Mouse (Mus musculus): ENCODE data around the gene Dhx38.
A peak's percentile ranks its signal among the peaks of the same experiment; 100 is the strongest.

Dhx38 gene

DNA sequence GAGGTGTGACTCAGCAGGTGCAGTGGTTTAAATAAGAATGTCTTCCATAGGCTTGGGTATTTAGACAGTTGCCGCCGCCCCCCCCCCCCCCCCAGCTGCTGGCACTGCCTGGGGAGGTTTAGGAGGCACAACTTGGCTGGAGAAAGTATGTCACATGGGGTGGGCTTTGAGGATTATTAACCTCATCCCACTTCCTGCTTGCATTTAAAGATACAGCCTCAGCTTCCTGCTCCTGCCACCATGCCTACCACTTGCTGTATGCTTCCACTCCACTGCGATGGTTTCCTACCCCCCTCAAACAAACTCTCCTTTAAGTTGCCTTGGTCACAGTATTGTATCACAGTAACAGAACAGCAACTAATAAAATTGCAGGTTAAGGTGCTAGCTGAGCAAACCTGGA, 21.6 kb downstream of the Dhx38 start:
- DNase-seq (ENCODE audit: low spot score), result no peak

DNA sequence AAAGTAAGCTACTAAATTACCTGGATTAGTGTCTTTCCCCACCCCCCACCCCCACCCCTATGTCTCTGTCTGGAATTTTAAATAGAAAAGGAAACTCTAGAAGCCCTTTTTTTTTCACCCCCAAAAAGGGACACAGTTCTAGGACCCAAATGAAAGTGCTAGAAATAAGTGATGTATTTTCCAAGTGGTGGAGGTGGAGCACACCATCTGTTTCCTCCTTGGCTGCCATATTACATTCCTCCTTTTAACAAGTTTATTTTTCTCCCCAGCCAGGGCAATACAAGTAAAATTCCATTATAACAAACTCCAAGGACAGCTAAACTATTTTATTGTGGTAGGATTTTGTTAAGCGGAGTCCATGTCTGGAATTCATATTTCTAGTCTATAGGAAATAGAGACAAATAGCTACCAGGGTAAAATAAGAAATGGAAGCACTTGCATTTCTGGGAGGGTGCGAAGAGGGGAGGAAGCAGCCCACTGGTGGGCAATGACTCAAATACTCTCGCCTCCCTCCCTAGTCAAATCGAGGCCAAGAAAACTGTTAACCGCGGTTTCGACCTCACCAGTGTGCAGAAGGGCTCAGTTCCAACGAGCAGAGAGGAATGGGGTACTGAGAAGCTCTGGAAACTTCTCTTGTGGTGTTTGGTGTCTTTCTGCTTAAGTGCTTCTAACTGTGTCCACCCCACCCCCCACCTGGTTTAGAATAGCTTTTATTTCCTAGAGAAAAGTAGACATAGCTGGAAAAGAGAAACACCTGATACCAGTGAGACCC, 22.7 kb downstream of the Dhx38 start:
- no peak for DNase-seq (ENCODE audit: low spot score)

GRCm38 (mm10) chr8:109542165-109542564, 23.5 kb downstream of the Dhx38 start:
- DNase-seq (ENCODE audit: low spot score), result no peak

DNA sequence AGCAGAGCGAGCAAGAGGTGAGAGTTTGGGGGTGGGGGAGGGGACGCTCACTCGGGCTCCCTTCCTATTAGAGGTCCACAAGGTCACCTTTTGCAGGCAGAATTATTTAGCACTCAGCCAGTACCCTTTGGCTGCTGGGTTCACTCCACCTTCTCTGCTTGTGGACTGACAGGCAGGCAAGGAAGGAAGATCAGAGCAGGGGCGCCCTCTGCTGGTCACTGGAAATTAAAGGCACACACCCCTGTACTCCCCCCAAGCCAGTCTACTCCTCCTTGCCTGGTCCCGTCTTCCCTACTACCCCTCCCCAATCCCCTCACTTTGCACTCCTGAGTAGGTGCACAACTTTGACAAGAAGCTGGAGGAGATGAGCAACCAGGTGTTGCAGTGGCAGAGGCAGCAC, 29.0 kb downstream of the Dhx38 start:
- DNase-seq (ENCODE audit: low spot score), result peak; percentile 67

GRCm38 (mm10) chr8:109535140-109535990, 30.3 kb downstream of the Dhx38 start:
- DNase-seq (ENCODE audit: low spot score), result peak; percentile 43

- DNase-seq (ENCODE audit: low spot score), result no peak
These were observed 41.7 kb downstream of the Dhx38 start for GRCm38 (mm10) chr8:109524008-109524407.

- DNase-seq (ENCODE audit: low spot score), result no peak
These were observed 60.1 kb downstream of the Dhx38 start for GRCm38 (mm10) chr8:109505560-109505959.

GRCm38 (mm10) chr8:109503566-109503965, 62.1 kb downstream of the Dhx38 start:
- no peak for DNase-seq (ENCODE audit: low spot score)

GRCm38 (mm10) chr8:109499009-109499717, 66.5 kb downstream of the Dhx38 start:
- DNase-seq (ENCODE audit: low spot score), result no peak

Data from testis, postnatal 14 days (tissue).